Mouse (Mus musculus) cerebellum, adult 2 months (tissue): ENCODE data around the gene Hsbp1.

ENCODE experiments used
- CTCF ChIP-seq: fragments of 200-500 bp; IDR thresholded peaks from 2 replicates; pipeline ENCODE4 v1.5.1; 2011; ENCODE audit warnings: low read depth, mild to moderate bottlenecking, control low read depth, low read length, moderate library complexity, borderline replicate concordance; ENCODE audit not compliant: insufficient read depth
- POLR2A ChIP-seq: fragments of 200-500 bp; IDR thresholded peaks from 2 replicates; pipeline ENCODE4 v1.6.1; 2011; ENCODE audit warnings: low read length, control low read depth, borderline replicate concordance; ENCODE audit not compliant: insufficient read depth

- no peak for TF ChIP-seq CTCF
- no peak for TF ChIP-seq POLR2A
Measured at GRCm38 (mm10) chr8:119304196-119304595, 40.1 kb upstream of the Hsbp1 start.
